Mouse (Mus musculus) hindbrain, embryonic 13.5 days (tissue): ENCODE measurements around the gene Plcb4. TPM values are rescaled to one million over a fixed set of nuclear protein-coding genes. Genes with fewer than 3 reads are reported as not detected.

Experiments
- ATAC-seq: fragments of 200-750 bp; cut with Nextera tagmentation; 2 replicates; pipeline ENCODE4 v1.8.0; 2017; ENCODE audit warnings: moderate TSS enrichment; ENCODE audit not compliant: low FRiP score
- H3K27ac ChIP-seq: fragments of 300-500 bp; sonication (generic); 2 replicates; pipeline ENCODE4 v1.5.1; 2015; ENCODE audit warnings: inconsistent platforms, mild to moderate bottlenecking, moderate library complexity
- H3K27me3 ChIP-seq: fragments of 300-500 bp; sonication (generic); 2 replicates; pipeline ENCODE4 v1.6.1; 2015; ENCODE audit warnings: mild to moderate bottlenecking, inconsistent platforms
- H3K36me3 ChIP-seq: fragments of 300-500 bp; sonication (generic); 2 replicates; pipeline ENCODE4 v1.6.1; 2015; ENCODE audit warnings: mild to moderate bottlenecking, inconsistent platforms
- H3K4me1 ChIP-seq: fragments of 300-500 bp; sonication (generic); replicated peaks from 2 replicates; pipeline ENCODE4 v1.6.1; 2015; ENCODE audit warnings: inconsistent platforms
- H3K4me2 ChIP-seq: fragments of 300-500 bp; sonication (generic); 2 replicates; pipeline ENCODE4 v1.6.1; 2015; ENCODE audit warnings: inconsistent platforms, mild to moderate bottlenecking, moderate library complexity
- H3K4me3 ChIP-seq: fragments of 300-500 bp; sonication (generic); 2 replicates; pipeline ENCODE4 v1.5.1; 2015; ENCODE audit warnings: mild to moderate bottlenecking, inconsistent platforms
- H3K9ac ChIP-seq: fragments of 300-500 bp; sonication (generic); 2 replicates; pipeline ENCODE4 v1.6.1; 2015; ENCODE audit warnings: mild to moderate bottlenecking, inconsistent platforms
- H3K9me3 ChIP-seq: fragments of 300-500 bp; sonication (generic); 2 replicates; pipeline ENCODE4 v1.6.1; 2016; ENCODE audit warnings: inconsistent platforms
- WGBS: fragments of 180-500 bp; shearing (Covaris S2); methylation state at CpG from one replicate; pipeline ENCODE4 v1.1.7; 2015; 5-methylcytosine and 5-hydroxymethylcytosine counted together
- polyA plus RNA-seq: library from polyadenylated mRNA; unstranded; fragments of >200 nt; fragmentation: Nextera tagmentation; extraction: Ambion mirVana; gene quantifications from 2 replicates; pipeline ENCODE4 v1.2.1, GENCODE M21; 2015

The Plcb4 gene
- polyA plus RNA-seq, 1 experiment from 2014 or later = 49.7 TPM

- no peak overlapping the region for H3K27ac ChIP-seq
- H3K4me1 ChIP-seq = 0 out of 2 replicates have a peak, but pooled peaks cover 5% of the 10 kb centered on the region
- no peak overlapping the region for H3K4me2 ChIP-seq
- no peaks in the 10 kb centered on the region for H3K27me3 ChIP-seq
- H3K4me3 ChIP-seq = no peak overlapping the region
- WGBS = 90% methylated on average over 4 of the region's 4 CpGs
- ATAC-seq = no peak
- H3K9ac ChIP-seq = no peak overlapping the region
- H3K36me3 ChIP-seq = peaks cover 15% of the 10 kb centered on the region
- H3K9me3 ChIP-seq = no peaks in the 10 kb centered on the region
These were observed 273.8 kb downstream of the Plcb4 start for GRCm38 (mm10) chr2:135932569-135932968.

GRCm38 (mm10) chr2:135936376-135936775 is 277.6 kb downstream of the Plcb4 start:
- Histone ChIP-seq H3K4me3 (no peak overlapping the region), H3K9me3 (no peaks in the 10 kb centered on the region), H3K27me3 (no peaks in the 10 kb centered on the region), H3K4me1 (0 out of 2 replicates have a peak, but pooled peaks cover 2% of the 10 kb centered on the region), H3K9ac (no peak overlapping the region), H3K4me2 (no peak overlapping the region), H3K36me3 (peaks cover 15% of the 10 kb centered on the region), H3K27ac (no peak overlapping the region)
- no peak for ATAC-seq
- WGBS = 82% methylated on average over 6 of the region's 6 CpGs

DNA sequence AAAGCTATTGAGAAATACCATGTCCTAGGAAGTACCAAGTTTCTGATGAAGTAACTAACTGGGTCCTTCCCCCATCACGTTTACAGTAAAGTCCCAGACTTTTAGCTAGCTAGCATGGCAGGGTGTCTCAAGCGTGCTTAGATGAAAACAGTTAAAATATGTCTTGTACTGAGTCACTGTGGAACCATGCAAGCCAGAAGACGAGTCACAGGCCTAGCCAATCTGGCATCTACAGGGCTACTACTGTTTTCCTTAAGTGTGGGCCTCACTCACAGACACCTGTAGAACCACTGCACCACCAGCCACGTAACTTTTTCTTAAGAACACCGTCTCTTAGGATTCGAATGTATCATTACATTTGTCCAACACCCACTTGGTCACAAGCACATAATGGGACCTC is 278.8 kb downstream of the Plcb4 start:
- Histone ChIP-seq H3K27me3 (no peaks in the 10 kb centered on the region), H3K36me3 (peaks cover 13% of the 10 kb centered on the region; the same call in 1 of the 2 replicates), H3K4me2 (no peak overlapping the region), H3K27ac (no peak overlapping the region), H3K9me3 (no peaks in the 10 kb centered on the region), H3K9ac (no peak overlapping the region), H3K4me1 (0 out of 2 replicates have a peak, but pooled peaks cover 2% of the 10 kb centered on the region), H3K4me3 (no peak overlapping the region)
- no peak for ATAC-seq
- 93% methylated on average over 6 of the region's 6 CpGs for WGBS

DNA sequence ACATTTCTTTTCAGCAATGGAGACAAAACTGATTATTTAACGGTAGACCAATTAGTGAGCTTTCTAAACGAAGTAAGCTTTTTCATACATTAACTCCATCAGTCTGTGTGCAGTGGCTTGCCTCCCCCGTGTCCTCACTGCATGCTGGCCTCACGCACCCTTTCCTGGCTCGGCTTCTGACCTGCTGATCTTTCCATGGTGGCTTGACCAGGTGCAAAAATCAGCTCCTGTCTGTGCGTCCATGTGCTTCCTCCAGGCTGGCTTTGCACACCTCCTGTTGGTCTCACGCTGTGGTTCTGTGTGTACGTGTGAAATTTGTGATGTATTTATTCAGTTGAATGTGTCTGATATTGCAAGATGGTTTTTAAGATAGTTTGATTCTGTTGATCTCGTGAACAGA is 281.1 kb downstream of the Plcb4 start:
- Histone ChIP-seq H3K36me3 (0 out of 2 replicates have a peak, but pooled peaks cover 6% of the 10 kb centered on the region), H3K4me1 (0 out of 2 replicates have a peak, but pooled peaks cover 2% of the 10 kb centered on the region), H3K9me3 (no peaks in the 10 kb centered on the region), H3K4me3 (no peak overlapping the region), H3K27ac (no peak overlapping the region), H3K27me3 (no peaks in the 10 kb centered on the region), H3K9ac (no peak overlapping the region), H3K4me2 (no peak overlapping the region)
- no peak for ATAC-seq
- WGBS = 64% methylated on average over 9 of the region's 9 CpGs

- 78% methylated on average over 1 of the region's 1 CpGs for WGBS
- Histone ChIP-seq H3K4me3 (no peak overlapping the region), H3K9me3 (peaks cover 5% of the 10 kb centered on the region), H3K9ac (no peak overlapping the region), H3K4me1 (no peaks in the 10 kb centered on the region), H3K36me3 (peaks cover 23% of the 10 kb centered on the region), H3K27ac (no peak overlapping the region), H3K27me3 (no peaks in the 10 kb centered on the region), H3K4me2 (no peak overlapping the region)
- ATAC-seq = no peak
These were observed 289.0 kb downstream of the Plcb4 start for GRCm38 (mm10) chr2:135947839-135948238.

DNA sequence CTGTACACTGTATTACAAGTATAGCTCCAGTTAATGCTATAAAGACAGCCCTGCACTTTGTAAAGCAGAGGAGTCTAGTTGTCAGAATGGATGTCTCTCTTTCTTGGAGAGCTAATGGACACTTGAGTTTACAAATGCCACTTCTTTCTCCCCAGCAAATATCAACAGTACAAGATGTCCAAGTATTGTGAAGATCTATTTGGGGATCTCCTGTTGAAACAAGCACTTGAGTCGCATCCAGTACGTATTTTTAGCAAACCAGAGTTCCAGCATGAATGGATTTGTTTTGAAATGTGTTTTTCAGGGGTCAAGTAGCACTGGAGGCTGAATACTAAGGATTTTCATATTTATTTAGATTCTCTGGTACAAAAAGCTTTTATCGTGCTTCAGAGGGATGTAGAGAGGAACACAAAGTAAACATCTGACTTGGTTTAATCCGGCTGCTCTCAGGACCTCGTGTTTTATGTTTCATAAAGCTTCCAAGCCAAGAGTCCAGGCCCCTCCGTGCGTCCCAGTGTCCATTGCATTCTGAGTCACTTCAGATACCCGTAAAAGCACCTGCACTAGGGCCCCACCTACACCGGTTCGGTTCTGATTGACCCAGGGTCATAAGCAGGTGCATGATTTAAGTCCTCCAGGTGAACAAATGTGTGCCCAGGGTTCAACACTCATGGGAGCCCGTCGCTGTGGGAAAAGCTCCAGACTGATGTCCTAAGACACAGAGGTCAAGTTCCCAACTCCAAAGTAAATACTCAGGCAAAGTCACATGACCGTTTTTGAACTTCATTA is 296.1 kb downstream of the Plcb4 start:
- H3K9me3 ChIP-seq = no peaks in the 10 kb centered on the region
- H3K36me3 ChIP-seq = peaks cover 27% of the 10 kb centered on the region
- H3K27me3 ChIP-seq = no peaks in the 10 kb centered on the region
- no peak overlapping the region for H3K9ac ChIP-seq
- no peak for ATAC-seq
- H3K4me1 ChIP-seq = no peaks in the 10 kb centered on the region
- no peak overlapping the region for H3K27ac ChIP-seq
- WGBS = 91% methylated on average over 13 of the region's 13 CpGs
- H3K4me2 ChIP-seq = no peak overlapping the region
- no peak overlapping the region for H3K4me3 ChIP-seq

- no peak overlapping the region for H3K4me2 ChIP-seq
- no peak overlapping the region for H3K27ac ChIP-seq
- ATAC-seq = no peak
- H3K27me3 ChIP-seq = no peaks in the 10 kb centered on the region
- 92% methylated on average over 8 of the region's 8 CpGs for WGBS
- no peaks in the 10 kb centered on the region for H3K4me1 ChIP-seq
- no peak overlapping the region for H3K4me3 ChIP-seq
- H3K36me3 ChIP-seq = peaks cover 19% of the 10 kb centered on the region; the same call in 1 of the 2 replicates
- H3K9me3 ChIP-seq = no peaks in the 10 kb centered on the region
- H3K9ac ChIP-seq = no peak overlapping the region
These were observed 297.0 kb downstream of the Plcb4 start for GRCm38 (mm10) chr2:135955796-135956195.

DNA sequence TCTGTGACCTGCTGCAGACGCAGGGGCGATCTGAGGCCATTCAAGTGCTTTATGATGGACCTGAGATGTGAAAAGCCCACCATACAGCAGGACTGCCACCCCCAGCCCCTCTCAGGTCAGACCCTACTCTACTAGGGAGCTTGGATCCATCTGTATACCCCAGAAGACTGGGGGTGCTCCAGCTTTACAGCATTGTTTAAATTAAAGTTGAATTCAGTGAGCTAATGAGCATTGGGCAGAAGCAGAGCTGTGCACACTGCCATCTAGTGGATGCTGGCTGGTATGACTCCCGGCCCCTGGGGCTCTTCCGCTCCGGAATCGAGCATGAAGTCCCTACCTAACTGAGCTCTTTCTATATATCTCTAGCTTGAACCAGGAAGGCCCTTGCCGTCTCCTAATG is 298.9 kb downstream of the Plcb4 start:
- no peaks in the 10 kb centered on the region for H3K9me3 ChIP-seq
- WGBS = 41% methylated on average over 7 of the region's 7 CpGs
- H3K27ac ChIP-seq = no peak overlapping the region
- H3K36me3 ChIP-seq = peaks cover 17% of the 10 kb centered on the region; the same call in 1 of the 2 replicates
- ATAC-seq = peak; percentile 77
- H3K4me1 ChIP-seq = no peaks in the 10 kb centered on the region
- no peak overlapping the region for H3K4me3 ChIP-seq
- H3K9ac ChIP-seq = no peak overlapping the region
- H3K4me2 ChIP-seq = no peak overlapping the region
- H3K27me3 ChIP-seq = no peaks in the 10 kb centered on the region

- Histone ChIP-seq H3K4me1 (no peaks in the 10 kb centered on the region), H3K4me2 (no peak overlapping the region), H3K27me3 (no peaks in the 10 kb centered on the region), H3K4me3 (no peak overlapping the region), H3K9ac (no peak overlapping the region), H3K9me3 (no peaks in the 10 kb centered on the region), H3K36me3 (peaks cover 15% of the 10 kb centered on the region), H3K27ac (no peak overlapping the region)
- WGBS = 93% methylated on average over 17 of the region's 17 CpGs
- no peak for ATAC-seq
These were observed 299.6 kb downstream of the Plcb4 start for GRCm38 (mm10) chr2:135958453-135958852.

GRCm38 (mm10) chr2:135963089-135963488 is 304.3 kb downstream of the Plcb4 start:
- Histone ChIP-seq H3K4me2 (no peak overlapping the region), H3K27ac (no peak overlapping the region), H3K9me3 (no peaks in the 10 kb centered on the region), H3K36me3 (peaks cover 8% of the 10 kb centered on the region), H3K4me1 (peaks cover 6% of the 10 kb centered on the region), H3K9ac (no peak overlapping the region), H3K4me3 (no peak overlapping the region), H3K27me3 (no peaks in the 10 kb centered on the region)
- ATAC-seq = no peak
- 84% methylated on average over 14 of the region's 14 CpGs for WGBS

- Histone ChIP-seq H3K4me2 (no peak overlapping the region), H3K9me3 (no peaks in the 10 kb centered on the region), H3K9ac (no peak overlapping the region), H3K4me1 (peaks cover 10% of the 10 kb centered on the region), H3K36me3 (peaks cover 11% of the 10 kb centered on the region), H3K27ac (no peak overlapping the region), H3K27me3 (no peaks in the 10 kb centered on the region), H3K4me3 (no peak overlapping the region)
- WGBS = 56% methylated on average over 16 of the region's 16 CpGs
- peak; percentile 52; the same call in 1 of the 2 replicates for ATAC-seq
These were observed 308.2 kb downstream of the Plcb4 start for GRCm38 (mm10) chr2:135966871-135967557.

DNA sequence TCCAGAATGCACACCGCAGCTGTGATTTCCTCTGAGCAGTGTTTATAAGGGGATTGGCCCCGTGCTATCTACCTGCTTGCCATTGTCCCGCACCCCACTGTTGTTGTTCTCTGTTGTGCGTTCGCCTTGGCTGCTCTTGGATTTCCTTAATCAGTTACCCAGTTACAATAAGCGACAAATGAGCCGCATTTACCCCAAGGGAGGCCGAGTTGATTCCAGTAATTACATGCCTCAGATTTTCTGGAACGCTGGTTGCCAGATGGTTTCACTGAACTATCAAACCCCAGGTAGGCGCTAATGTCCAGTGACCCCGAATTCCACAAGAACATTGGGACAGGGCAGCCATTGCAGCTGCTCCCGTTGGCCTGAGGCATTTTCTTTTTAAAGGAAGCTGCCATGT is 309.3 kb downstream of the Plcb4 start:
- Histone ChIP-seq H3K27ac (peak overlapping the region; percentile 68), H3K36me3 (peaks cover 12% of the 10 kb centered on the region), H3K4me1 (peaks cover 10% of the 10 kb centered on the region), H3K27me3 (no peaks in the 10 kb centered on the region), H3K4me2 (no peak overlapping the region), H3K9me3 (no peaks in the 10 kb centered on the region), H3K4me3 (no peak overlapping the region), H3K9ac (no peak overlapping the region)
- 0 out of 2 replicates have a peak, but pooled peaks have one; percentile 44 for ATAC-seq
- WGBS = 31% methylated on average over 12 of the region's 12 CpGs
